Mouse (Mus musculus): ENCODE data around the gene Tmem43. TPM values are rescaled to one million over a fixed set of nuclear protein-coding genes. Genes with fewer than 3 reads are reported as not detected.

Gene Tmem43
- total and polyA plus RNA-seq, 3 experiments: 22.3 to 23.7 TPM; not detected in 1

GRCm38 (mm10) chr6:91514135-91514534, 40.6 kb downstream of the Tmem43 start:
- Histone ChIP-seq H3K79me2 (ENCODE audit: control insufficient read depth, insufficient read depth, low read length, poor library complexity) (peaks cover 15% of the 10 kb centered on the region), H3K9me3 (replicated peaks; ENCODE audit: insufficient read depth, low read length) (no peaks in the 10 kb centered on the region), H3K27ac (ENCODE audit: control insufficient read depth, low read depth, low read length) (no peak overlapping the region; the same call in 1 of the 2 replicates), H3K36me3 (ENCODE audit: control insufficient read depth in 1 of 2, insufficient read depth in 2 of 2, low read length in 2 of 2) (peaks cover 7 to 24% of the 10 kb centered on the region in 2 experiments; a peak in 3 of 4 replicates), H3K9ac (ENCODE audit: control insufficient read depth, low read depth, low read length, poor library complexity, severe bottlenecking) (no peak overlapping the region), H3K4me3 (ENCODE audit: control insufficient read depth in 1 of 2, insufficient read depth in 1 of 2, low read depth in 2 of 2, low read length in 2 of 2) (no peak overlapping the region), H3K4me1 (ENCODE audit: control insufficient read depth in 1 of 2, insufficient read depth in 2 of 2, low read length in 2 of 2) (peaks cover 2 to 10% of the 10 kb centered on the region in 2 experiments; a peak in 3 of 4 replicates), H3K27me3 (ENCODE audit: control insufficient read depth in 1 of 2, insufficient read depth in 2 of 2, low read length in 2 of 2) (no peaks in the 10 kb centered on the region)
- DNase-seq (ENCODE audit: low read depth, low spot score): peak; percentile 29
- TF ChIP-seq EP300 (IDR thresholded peaks at IDR 0.05; ENCODE audit: low read depth in 1 of 2, low read length in 2 of 2) (peak in 1 of 2 experiments; percentile 55; a peak in 2 of 4 replicates), RCOR1 (IDR thresholded peaks at IDR 0.05; ENCODE audit: low read depth, low read length) (peak; percentile 58; the same call in 1 of the 2 replicates), MXI1 (IDR thresholded peaks at IDR 0.05; ENCODE audit: low read depth, low read length) (0 out of 2 replicates have a peak, but pooled peaks have one; percentile 8), GATA1 (IDR thresholded peaks at IDR 0.05; ENCODE audit: low read depth, low read length) (peak; percentile 70), USF2 (IDR thresholded peaks at IDR 0.05; ENCODE audit: borderline replicate concordance in 1 of 2, insufficient read depth in 1 of 2, low read depth in 1 of 2, low read length in 2 of 2) (no peak), BHLHE40 (IDR thresholded peaks at IDR 0.05; ENCODE audit: borderline replicate concordance, low read depth, low read length) (no peak), ZNF384 (IDR thresholded peaks at IDR 0.05; ENCODE audit: low read depth, low read length) (peak; percentile 93), UBTF (IDR thresholded peaks at IDR 0.05; ENCODE audit: borderline replicate concordance, insufficient read depth, low read depth, low read length) (no peak), ZC3H11A (IDR thresholded peaks at IDR 0.05; ENCODE audit: low read depth, low read length) (no peak), HCFC1 (IDR thresholded peaks at IDR 0.05; ENCODE audit: low read depth, low read length) (no peak), ZKSCAN1 (IDR thresholded peaks at IDR 0.05; ENCODE audit: low read depth, low read length) (0 out of 2 replicates have a peak, but pooled peaks have one; percentile 34), TBP (IDR thresholded peaks at IDR 0.05; ENCODE audit: low read depth, low read length) (no peak), KAT2A (conservative IDR thresholded peaks at IDR 0.05; ENCODE audit: low read depth, low read length) (no peak), TAL1 (IDR thresholded peaks at IDR 0.05; ENCODE audit: low read length) (no peak), MAX (IDR thresholded peaks at IDR 0.05; ENCODE audit: low read length) (no peak), ETS1 (IDR thresholded peaks at IDR 0.05; ENCODE audit: low read depth, low read length) (peak; percentile 45; the same call in 1 of the 2 replicates), ELF1 (IDR thresholded peaks at IDR 0.05; ENCODE audit: low read depth, low read length) (no peak)

- H3K9me3 ChIP-seq (replicated peaks; ENCODE audit: insufficient read depth, low read length): no peaks in the 10 kb centered on the region
- TF ChIP-seq RCOR1 (IDR thresholded peaks at IDR 0.05; ENCODE audit: low read depth, low read length) (no peak), GATA1 (IDR thresholded peaks at IDR 0.05; ENCODE audit: low read depth, low read length) (0 out of 2 replicates have a peak, but pooled peaks have one; percentile 58)
- peak overlapping the region; percentile 19 for H3K27ac ChIP-seq (ENCODE audit: control insufficient read depth, low read depth, low read length)
- DNase-seq (ENCODE audit: low read depth, low spot score): peak; percentile 73
- peaks cover 10 to 24% of the 10 kb centered on the region in 2 experiments; a peak in 3 of 4 replicates for H3K36me3 ChIP-seq (ENCODE audit: control insufficient read depth in 1 of 2, insufficient read depth in 2 of 2, low read length in 2 of 2)
- peak overlapping the region; percentile 68 for H3K9ac ChIP-seq (ENCODE audit: control insufficient read depth, low read depth, low read length, poor library complexity, severe bottlenecking)
- no peaks in the 10 kb centered on the region for H3K27me3 ChIP-seq (ENCODE audit: control insufficient read depth in 1 of 2, insufficient read depth in 2 of 2, low read length in 2 of 2)
- H3K4me3 ChIP-seq (ENCODE audit: control insufficient read depth in 1 of 2, insufficient read depth in 1 of 2, low read depth in 2 of 2, low read length in 2 of 2): peak overlapping the region; percentile 59 to 66
- H3K79me2 ChIP-seq (ENCODE audit: control insufficient read depth, insufficient read depth, low read length, poor library complexity): peaks cover 15% of the 10 kb centered on the region
- peaks cover 2 to 10% of the 10 kb centered on the region in 2 experiments; a peak in 3 of 4 replicates for H3K4me1 ChIP-seq (ENCODE audit: control insufficient read depth in 1 of 2, insufficient read depth in 2 of 2, low read length in 2 of 2)
Measured at GRCm38 (mm10) chr6:91514737-91515362, 41.3 kb downstream of the Tmem43 start.
